Mouse (Mus musculus): ENCODE measurements around the gene Ntn1.

Gene Ntn1

GRCm38 (mm10) chr11:68331676-68332265, 68.9 kb downstream of the Ntn1 start:
- DNase-seq (ENCODE audit: low spot score in 2 of 2), result no peak

GRCm38 (mm10) chr11:68331117-68331437, 69.5 kb downstream of the Ntn1 start:
- no peak for DNase-seq (ENCODE audit: low spot score in 2 of 2)

DNA sequence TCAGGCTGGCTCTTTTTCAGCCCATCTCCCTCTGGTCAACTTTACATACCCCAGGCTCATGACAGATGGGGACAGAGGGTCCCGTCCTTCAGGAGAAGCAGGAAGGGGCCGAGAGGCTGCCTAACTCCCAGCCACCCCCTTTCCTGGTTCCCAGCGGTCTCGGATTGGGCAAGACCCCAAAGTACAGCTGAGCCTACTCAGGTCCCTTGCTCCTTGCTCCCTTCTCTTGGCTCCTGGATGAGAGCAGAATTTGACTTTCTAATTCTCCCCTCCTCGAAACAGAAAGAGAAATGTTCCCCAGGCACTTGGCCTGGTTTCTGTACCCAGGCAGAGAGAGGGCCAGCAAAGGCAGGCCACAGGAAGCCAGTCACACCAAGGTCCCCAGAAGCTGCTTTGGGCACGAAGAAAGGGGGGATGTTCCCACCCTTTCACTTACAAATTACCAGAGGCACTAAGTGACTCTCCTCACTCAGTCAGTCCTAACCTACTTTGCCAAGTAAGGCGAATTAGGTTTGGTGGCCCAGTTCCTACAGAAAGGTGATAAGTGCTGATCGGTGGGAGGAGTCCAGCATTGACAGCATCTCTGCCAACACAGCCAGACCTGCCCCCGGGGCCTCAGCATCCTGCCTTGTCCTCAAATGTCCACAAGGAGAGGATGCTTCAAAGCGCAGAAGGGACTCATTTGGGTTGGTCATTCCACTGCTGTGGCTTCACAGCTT, 70.1 kb downstream of the Ntn1 start:
- no peak for DNase-seq (ENCODE audit: low spot score in 2 of 2)

DNA sequence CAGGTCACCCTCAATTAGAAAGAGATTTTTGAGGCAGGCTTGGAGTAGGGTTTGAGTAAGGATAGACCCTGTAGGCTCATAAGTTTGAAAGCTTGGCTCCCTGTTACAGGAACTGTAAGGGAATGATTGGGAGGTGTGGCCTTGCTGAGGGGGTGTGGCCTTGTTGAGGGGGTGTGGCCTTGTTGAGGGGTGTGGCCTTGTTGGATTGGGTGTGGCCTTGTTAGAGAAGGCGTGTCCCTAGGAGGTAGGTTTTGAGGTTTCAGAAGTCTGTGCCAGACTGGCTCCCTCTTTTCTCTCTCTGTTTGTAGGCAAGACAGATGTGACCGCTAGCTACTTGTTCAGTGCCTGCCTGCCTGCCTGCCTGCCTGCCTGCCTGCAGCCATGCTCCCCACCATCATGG, 75.8 kb downstream of the Ntn1 start:
- no peak for DNase-seq (ENCODE audit: low spot score in 2 of 2)

DNA sequence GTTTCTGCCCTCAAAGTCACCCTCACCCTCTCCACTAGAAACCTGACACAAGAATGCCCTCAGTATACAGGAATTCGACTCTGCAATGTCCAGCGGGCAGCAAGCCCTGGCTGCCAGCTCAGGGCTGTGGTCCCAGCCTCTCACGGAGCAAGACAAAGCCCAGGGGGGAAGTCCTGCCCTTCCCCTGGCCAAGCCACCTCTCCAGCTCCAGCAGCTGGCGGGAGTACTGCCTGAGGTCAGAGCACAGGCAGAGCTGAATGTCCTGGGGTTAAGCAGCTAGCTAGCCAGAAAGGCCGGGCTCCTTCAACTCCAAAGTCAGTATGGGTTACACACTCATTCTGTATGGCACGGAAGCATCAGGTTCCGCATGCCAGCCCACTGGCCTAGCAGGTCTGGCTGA, 79.2 kb downstream of the Ntn1 start:
- DNase-seq (ENCODE audit: low spot score in 2 of 2), result peak; percentile 74 to 75

GRCm38 (mm10) chr11:68315551-68316130, 85.0 kb downstream of the Ntn1 start:
- no peak for DNase-seq (ENCODE audit: low spot score in 2 of 2)

DNA sequence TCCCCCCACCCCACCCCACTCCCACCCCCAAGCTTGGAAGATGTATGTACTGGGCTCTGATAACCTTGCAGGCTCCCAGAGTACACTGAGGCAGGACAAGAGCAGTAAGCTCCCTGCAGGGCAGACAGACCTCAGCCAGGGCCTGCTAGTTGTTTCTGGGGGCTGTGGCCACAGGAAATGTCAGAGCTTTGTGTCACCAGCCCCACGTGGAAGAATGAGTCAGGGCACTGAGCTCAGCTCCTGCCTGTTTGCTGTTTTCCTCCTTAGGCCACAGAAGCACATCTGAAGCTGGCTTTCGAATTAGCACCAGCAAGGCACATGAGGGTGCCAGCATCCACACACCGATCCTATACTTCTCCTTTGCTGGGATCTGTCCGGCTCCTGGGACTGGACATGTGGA, 86.8 kb downstream of the Ntn1 start:
- peak; percentile 21 to 22 for DNase-seq (ENCODE audit: low spot score in 2 of 2)

DNA sequence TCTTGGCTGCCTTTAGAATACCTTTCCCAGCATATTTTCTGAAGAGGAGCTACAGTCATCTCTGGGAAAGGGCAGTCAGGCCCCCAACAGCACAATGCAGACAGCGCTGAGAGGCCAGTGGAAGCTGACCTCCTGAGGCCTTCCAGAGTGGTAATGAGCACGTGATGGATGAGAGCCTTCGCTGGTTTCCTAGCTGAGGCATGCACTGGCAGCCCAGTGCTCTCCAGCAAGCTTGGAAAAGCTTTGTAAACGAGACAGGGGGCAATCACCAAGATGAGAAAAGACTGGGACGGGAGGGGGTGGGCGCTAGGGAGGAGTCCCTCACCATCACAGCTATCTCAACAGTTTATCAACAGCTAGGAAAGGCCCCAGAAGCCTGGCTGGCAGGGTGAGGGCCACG, 87.6 kb downstream of the Ntn1 start:
- DNase-seq (ENCODE audit: low spot score in 2 of 2), result no peak

DNA sequence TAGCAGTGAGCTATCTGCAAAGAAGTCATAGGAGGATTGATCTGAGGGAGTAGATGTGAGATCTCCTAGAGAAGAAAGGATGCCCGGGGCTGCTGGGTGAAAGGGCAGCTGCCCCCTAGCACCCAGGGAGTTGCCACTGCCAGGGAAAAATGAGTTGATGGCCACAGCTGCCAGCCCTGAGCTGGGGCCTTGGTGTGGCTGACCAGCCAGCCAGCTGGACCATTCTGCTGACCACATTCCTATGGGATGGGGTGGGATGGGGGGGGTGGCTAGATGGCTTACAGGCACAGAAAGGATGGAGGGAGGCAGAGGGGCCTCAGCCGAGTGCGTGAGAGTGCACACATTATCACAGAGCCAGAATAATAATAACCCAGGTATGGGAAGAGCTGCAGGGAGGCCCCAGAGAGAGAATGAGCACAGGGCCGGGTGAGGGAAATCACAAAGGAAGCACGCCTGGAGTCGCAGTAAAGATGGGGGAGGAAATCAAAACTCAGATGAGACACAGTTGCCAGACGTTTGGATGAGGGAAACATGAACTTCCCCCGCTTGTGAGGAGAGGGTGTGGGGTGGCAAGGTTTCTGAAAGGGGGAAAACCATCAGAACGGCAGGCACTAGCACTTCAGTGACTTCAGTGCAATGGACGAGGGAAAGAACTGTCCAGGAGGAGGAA, 91.6 kb downstream of the Ntn1 start:
- DNase-seq (ENCODE audit: low spot score in 2 of 2), result no peak

DNA sequence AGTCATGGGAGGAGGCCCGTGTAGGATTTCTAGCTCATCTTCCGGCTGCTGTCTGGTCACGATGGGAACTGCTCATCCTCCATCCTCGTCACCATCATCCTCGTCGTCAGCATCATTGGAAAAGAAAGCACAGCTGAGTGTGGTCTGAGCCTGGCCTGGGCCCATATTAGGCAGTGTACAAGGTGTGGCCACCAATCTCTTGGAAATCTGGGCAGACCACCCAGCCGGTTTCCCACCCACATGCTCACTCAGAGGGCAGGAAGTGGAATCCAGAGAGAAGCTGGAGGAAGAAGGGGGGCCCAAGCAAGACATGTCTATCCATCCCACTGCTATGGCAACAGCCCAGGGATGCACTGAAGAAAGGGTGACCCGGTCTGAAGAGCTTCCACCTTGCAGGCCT, 94.6 kb downstream of the Ntn1 start:
- no peak for DNase-seq (ENCODE audit: low spot score in 2 of 2)

GRCm38 (mm10) chr11:68302323-68302722, 98.3 kb downstream of the Ntn1 start:
- DNase-seq (ENCODE audit: low spot score in 2 of 2), result no peak

DNA sequence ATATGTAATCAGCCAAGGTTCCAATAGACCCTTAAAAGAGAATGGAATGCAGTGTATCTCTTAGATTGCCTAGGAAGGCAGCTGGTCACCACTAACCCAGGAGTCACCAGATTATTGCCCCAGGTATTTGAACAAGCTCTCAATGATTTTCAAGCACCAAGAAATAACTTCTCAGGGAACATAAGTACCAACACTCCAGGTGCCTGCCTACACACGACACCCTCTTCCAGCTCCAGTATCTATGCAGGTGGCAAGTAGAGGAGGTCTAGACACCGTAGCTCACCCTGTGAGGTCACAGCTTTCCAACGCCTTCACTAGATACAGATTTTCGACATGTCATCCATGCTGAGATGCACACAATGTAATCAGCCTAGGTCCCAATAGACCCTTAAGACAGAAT, 99.0 kb downstream of the Ntn1 start:
- DNase-seq (ENCODE audit: low spot score in 2 of 2), result no peak

- DNase-seq (ENCODE audit: low spot score in 2 of 2), result no peak
Measured at GRCm38 (mm10) chr11:68295474-68295873, 105.1 kb downstream of the Ntn1 start.

GRCm38 (mm10) chr11:68290631-68291030, 110.0 kb downstream of the Ntn1 start:
- DNase-seq (ENCODE audit: low spot score in 2 of 2), result peak in 1 of 2 experiments; percentile 43

DNA sequence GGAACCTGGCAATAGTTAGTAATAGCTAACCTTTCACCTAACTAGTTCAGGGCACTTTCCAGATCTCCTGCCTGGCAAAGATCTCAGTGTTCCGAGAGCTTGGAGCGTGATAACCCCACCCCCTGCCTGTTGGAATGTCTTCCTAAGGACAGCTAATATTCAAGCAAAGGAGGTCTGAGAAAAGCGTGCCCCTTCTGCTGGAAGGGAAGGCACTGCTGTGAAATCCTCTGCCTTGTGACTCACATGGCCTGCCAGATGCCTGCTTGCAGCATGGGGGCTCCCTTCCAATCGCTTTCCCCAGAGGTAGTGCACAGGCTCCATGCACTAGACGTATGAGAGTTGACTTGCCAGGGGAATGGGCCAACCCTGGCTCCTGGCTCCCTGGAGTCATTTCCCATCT, 113.3 kb downstream of the Ntn1 start:
- DNase-seq (ENCODE audit: low spot score in 2 of 2), result peak; percentile 36 to 53

GRCm38 (mm10) chr11:68286142-68286808, 114.3 kb downstream of the Ntn1 start:
- DNase-seq (ENCODE audit: low spot score in 2 of 2), result peak; percentile 68 to 69

DNA sequence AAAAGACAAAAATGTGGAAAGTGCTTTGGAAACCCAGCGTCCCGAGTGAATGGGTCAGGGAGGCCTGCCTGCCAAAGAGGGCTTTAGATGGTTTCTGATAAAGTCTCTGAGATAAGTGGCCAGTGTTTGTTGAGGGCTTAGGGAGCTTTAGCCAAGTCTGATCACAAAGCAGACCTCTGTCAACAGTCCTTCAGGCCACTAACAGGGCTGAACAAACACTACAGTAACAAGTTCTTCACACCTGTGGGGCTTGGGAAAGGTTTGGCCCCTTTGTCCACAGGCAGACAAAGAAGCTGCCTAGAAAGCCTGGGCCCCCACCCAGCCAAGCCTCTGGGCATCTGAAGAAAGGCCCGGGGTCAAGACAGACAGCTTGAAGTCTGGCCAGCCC, 114.9 kb downstream of the Ntn1 start:
- no peak for DNase-seq (ENCODE audit: low spot score in 2 of 2)

DNA sequence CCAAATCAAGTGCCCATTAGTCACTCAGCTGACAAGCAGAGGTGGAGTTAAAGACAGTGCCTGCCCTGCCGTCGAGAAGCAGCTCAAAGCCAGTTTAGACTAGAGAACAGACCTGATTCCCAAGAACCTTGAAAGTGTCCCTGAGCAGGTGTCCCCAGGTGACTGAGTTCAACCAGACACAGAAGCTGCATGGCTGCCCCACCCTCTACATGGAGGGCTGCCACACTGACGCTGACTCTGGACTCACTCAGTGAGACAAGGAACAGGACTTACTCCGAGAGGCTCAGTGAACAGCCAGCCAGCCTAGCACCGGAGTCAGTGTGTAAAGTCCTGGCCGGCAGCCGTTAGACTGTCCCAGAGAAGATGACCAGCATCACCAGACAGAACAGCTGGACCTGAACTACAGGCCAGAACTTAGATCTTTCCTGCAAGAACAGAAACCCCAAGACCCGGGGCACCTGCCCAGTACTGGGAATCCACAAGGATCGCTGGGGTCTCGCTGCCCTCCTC, 120.6 kb downstream of the Ntn1 start:
- no peak for DNase-seq (ENCODE audit: low spot score in 2 of 2)

GRCm38 (mm10) chr11:68276945-68277344, 123.7 kb downstream of the Ntn1 start:
- DNase-seq (ENCODE audit: low spot score in 2 of 2), result no peak

DNA sequence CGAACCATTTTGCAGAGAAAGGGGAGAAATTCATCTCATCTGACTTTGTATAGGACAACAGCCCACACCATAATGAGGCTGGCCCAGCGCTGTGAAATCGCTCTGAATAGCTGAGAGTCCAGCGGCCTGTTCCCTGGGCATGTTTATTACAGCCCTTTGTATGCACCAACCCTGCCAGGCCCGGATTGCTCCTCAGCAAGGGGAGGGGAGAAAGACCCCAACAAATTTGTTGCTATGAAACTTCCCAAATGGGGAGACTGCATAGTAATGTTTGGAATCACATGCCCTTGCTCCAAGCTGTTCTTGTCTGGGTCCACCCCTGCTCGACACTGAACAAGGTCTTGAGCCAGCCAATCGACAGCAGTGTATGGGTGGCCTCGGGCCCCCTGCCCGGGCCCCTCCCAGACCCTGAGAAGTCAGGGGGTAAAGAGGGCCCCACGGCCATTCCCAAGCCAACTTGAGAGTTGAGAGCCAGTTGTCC, 126.3 kb downstream of the Ntn1 start:
- no peak for DNase-seq (ENCODE audit: low spot score in 2 of 2)

DNA sequence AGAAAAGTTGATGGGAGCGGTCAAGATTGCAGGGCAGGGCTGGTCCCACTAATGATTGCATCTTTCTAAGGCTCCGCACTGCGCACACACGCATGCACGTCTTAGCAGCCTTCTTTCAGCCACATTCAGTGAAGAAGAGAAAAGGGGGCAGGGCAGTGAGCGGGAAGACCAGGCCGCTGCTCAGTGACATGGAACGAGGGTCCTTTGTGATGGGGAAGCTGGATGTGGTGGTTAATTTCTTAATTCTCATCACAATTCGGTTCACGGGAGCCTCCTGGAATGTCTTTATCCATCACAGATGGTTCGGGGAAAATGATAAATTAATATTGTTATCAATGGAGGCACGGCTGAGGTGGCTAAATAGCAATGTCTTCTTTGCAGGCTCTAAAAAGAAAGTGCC, 126.8 kb downstream of the Ntn1 start:
- DNase-seq (ENCODE audit: low spot score in 2 of 2), result no peak

All from heart, adult 9 months (tissue).